Mouse (Mus musculus): Measurements from ENCODE around the gene Polr1a. TPM values are rescaled to one million over a fixed set of nuclear protein-coding genes. Genes with fewer than 3 reads are reported as not detected.

The Polr1a gene
- polyA plus RNA-seq, 2 experiments = 9.4 to 10.6 TPM

DNA sequence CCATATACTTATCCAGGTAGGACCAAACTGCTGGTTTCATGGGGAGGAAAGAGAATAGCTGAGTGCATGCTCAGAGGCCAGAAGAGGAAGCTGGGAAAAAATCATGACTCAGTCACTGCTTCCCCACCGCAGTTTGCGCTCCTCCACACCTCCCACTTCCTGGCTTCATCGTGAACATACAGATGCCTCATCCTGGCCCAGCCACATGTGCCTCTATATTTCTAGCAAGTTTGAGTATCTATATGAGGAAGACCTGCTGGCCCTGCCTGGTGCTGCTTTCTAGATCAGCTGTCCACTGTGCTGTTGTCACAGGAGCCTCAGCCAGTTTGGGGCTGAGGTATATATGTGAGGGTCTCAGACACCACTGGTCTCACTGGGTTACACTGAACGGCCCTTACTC is 72.6 kb downstream of the Polr1a start:
- Histone ChIP-seq H3K36me3 (replicated peaks; ENCODE audit: control insufficient read depth, insufficient read depth, low read depth) (peaks cover 3% of the 10 kb centered on the region), H3K27ac (no peak overlapping the region), H3K4me1 (replicated peaks; ENCODE audit: control insufficient read depth in 2 of 2, insufficient read depth in 2 of 2, low read length in 1 of 2) (peaks cover 0 to 15% of the 10 kb centered on the region in 2 experiments; a peak in 2 of 4 replicates), H3K27me3 (ENCODE audit: control insufficient read depth, insufficient read depth, low read length) (no peaks in the 10 kb centered on the region), H3K4me2 (ENCODE audit: low read depth) (no peak overlapping the region), H3K9me3 (ENCODE audit: control insufficient read depth, low read length) (no peaks in the 10 kb centered on the region), H3K4me3 (ENCODE audit: insufficient read depth in 1 of 2, low read depth in 2 of 2, low read length in 2 of 2) (no peak overlapping the region), H3K9ac (replicated peaks) (no peak overlapping the region)
- 38% methylated on average over 4 of the region's 4 CpGs for WGBS (ENCODE audit: insufficient replicate concordance)
- TF ChIP-seq EP300 (IDR thresholded peaks at IDR 0.05; ENCODE audit: low read depth) = no peak
- no peak for TF ChIP-seq CTCF (IDR thresholded peaks at IDR 0.05; ENCODE audit: low read depth)
- no peak for ATAC-seq (ENCODE audit: insufficient read depth)
- DNase-seq (ENCODE audit: low read depth in 3 of 3, low spot score in 3 of 3) = no peak

DNA sequence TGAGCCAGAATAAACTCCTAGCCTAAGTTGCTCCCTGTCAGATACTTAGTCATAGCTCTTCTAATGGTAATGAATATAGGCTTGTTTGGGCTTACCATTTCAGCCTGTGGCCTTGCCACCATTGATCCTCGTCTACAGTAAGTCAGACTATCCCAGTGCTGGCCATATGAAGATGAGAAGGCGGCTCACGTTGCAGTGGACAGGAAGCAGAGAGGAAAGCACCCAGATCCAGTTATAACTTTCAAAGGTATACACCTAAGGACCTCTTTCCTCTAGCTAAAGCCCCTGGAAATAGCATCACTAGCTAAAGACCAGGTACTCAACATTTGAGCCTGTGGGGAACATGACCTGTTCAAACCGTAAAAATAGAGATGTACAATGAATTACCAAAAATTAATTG is 77.1 kb downstream of the Polr1a start:
- no peaks in the 10 kb centered on the region for H3K36me3 ChIP-seq (replicated peaks; ENCODE audit: control insufficient read depth, insufficient read depth, low read depth)
- H3K27me3 ChIP-seq (ENCODE audit: control insufficient read depth, insufficient read depth, low read length) = no peaks in the 10 kb centered on the region
- no peaks in the 10 kb centered on the region for H3K9me3 ChIP-seq (ENCODE audit: control insufficient read depth, low read length)
- no peak for ATAC-seq (ENCODE audit: insufficient read depth)
- DNase-seq (ENCODE audit: low read depth in 3 of 3, low spot score in 3 of 3) = no peak
- no peak overlapping the region for H3K4me2 ChIP-seq (ENCODE audit: low read depth)
- H3K4me3 ChIP-seq (ENCODE audit: insufficient read depth in 1 of 2, low read depth in 2 of 2, low read length in 2 of 2) = no peak overlapping the region
- no peak overlapping the region for H3K9ac ChIP-seq (replicated peaks)
- H3K27ac ChIP-seq = no peak overlapping the region
- peaks cover 0 to 13% of the 10 kb centered on the region in 2 experiments; a peak in 2 of 4 replicates for H3K4me1 ChIP-seq (replicated peaks; ENCODE audit: control insufficient read depth in 2 of 2, insufficient read depth in 2 of 2, low read length in 1 of 2)
- WGBS (ENCODE audit: insufficient replicate concordance) = 64% methylated on average over 4 of the region's 4 CpGs
- TF ChIP-seq EP300 (IDR thresholded peaks at IDR 0.05; ENCODE audit: low read depth) (no peak), CTCF (IDR thresholded peaks at IDR 0.05; ENCODE audit: low read depth) (no peak)

DNA sequence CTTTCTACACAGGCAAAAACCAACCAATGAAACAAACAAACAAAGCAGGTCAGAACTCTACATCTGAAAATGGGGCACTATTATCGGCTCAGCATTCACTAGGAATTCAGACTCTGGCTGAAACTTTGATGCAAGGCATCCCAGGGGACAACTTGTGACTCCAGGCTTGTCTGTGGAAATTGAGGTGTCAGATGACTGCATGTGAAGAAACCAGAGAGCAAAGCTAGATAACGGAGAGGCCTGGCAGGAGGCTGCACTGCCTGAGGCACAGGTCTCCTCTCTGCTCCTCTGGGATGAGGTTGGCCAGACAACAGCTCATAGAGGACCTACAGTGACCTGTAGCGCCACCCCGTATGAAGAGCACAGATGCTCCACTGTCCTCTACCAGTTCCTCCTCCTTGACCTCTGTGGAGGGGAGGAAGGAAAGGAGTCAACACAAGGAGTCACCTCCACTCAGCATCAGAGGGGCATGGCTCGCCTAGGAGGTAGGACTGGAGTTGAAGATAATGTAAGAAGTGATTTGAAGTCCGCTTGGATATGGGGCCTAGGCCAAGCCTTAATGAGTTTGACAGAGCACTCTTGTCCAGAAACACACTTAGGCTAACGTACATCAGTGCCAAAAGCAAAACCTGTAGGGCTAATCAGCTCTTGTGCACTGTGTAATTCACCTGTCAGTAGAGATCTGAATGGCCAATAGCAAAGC is 78.8 kb downstream of the Polr1a start:
- ATAC-seq (ENCODE audit: insufficient read depth) = no peak
- H3K9me3 ChIP-seq (ENCODE audit: control insufficient read depth, low read length) = no peaks in the 10 kb centered on the region
- 59% methylated on average over 7 of the region's 7 CpGs for WGBS (ENCODE audit: insufficient replicate concordance)
- H3K4me2 ChIP-seq (ENCODE audit: low read depth) = no peak overlapping the region
- H3K27me3 ChIP-seq (ENCODE audit: control insufficient read depth, insufficient read depth, low read length) = no peaks in the 10 kb centered on the region
- no peak overlapping the region for H3K9ac ChIP-seq (replicated peaks)
- H3K36me3 ChIP-seq (replicated peaks; ENCODE audit: control insufficient read depth, insufficient read depth, low read depth) = no peaks in the 10 kb centered on the region
- no peak for DNase-seq (ENCODE audit: low read depth in 3 of 3, low spot score in 3 of 3)
- H3K4me1 ChIP-seq (replicated peaks; ENCODE audit: control insufficient read depth in 2 of 2, insufficient read depth in 2 of 2, low read length in 1 of 2) = peaks cover 0 to 7% of the 10 kb centered on the region in 2 experiments; a peak in 1 of 4 replicates
- no peak overlapping the region for H3K4me3 ChIP-seq (ENCODE audit: insufficient read depth in 1 of 2, low read depth in 2 of 2, low read length in 2 of 2)
- H3K27ac ChIP-seq = no peak overlapping the region
- TF ChIP-seq EP300 (IDR thresholded peaks at IDR 0.05; ENCODE audit: low read depth) (no peak), CTCF (IDR thresholded peaks at IDR 0.05; ENCODE audit: low read depth) (no peak)

DNA sequence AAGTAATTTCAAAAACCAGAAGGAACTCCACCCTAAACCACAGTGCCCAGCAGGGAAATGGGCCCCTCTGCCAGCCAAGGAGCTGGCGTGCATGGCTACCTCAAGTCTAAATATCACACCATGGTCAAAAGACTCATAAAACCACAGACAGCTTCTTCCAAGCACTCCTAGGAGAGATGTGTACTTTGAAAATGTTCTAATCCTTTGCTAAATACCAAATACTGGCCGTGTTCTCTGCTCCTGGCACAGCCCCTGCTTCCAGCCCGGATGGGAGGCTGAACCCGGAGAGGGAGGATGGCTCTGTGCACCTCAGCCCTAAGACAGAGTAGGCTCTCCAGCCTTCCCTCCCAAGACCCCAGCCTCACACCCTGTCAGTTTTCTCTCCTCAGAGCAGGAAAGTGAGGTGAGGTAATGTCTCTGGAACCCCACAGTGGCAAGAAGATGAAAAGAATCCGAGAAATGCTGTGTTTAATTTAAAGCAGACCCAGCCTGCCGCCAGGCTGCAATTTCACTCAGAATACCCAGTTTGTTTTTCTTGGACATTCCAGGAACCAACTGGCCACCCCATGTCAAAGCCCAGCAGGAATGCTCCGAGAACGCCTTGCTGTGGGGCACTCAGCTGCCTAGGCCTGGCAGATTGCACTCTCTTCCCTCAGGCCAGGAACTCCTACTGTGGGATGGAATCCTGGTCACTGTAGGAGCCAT is 80.9 kb downstream of the Polr1a start:
- Histone ChIP-seq H3K4me2 (ENCODE audit: low read depth) (no peak overlapping the region), H3K27ac (no peak overlapping the region), H3K27me3 (ENCODE audit: control insufficient read depth, insufficient read depth, low read length) (no peaks in the 10 kb centered on the region), H3K4me1 (replicated peaks; ENCODE audit: control insufficient read depth in 2 of 2, insufficient read depth in 2 of 2, low read length in 1 of 2) (peaks cover 0 to 7% of the 10 kb centered on the region in 2 experiments; a peak in 1 of 4 replicates), H3K9ac (replicated peaks) (no peak overlapping the region), H3K36me3 (replicated peaks; ENCODE audit: control insufficient read depth, insufficient read depth, low read depth) (no peaks in the 10 kb centered on the region), H3K4me3 (ENCODE audit: insufficient read depth in 1 of 2, low read depth in 2 of 2, low read length in 2 of 2) (no peak overlapping the region), H3K9me3 (ENCODE audit: control insufficient read depth, low read length) (no peaks in the 10 kb centered on the region)
- WGBS (ENCODE audit: insufficient replicate concordance) = 47% methylated on average over 8 of the region's 8 CpGs
- DNase-seq (ENCODE audit: low read depth in 3 of 3, low spot score in 3 of 3) (no peak), ATAC-seq (ENCODE audit: insufficient read depth) (no peak)
- TF ChIP-seq EP300 (IDR thresholded peaks at IDR 0.05; ENCODE audit: low read depth) (no peak), CTCF (IDR thresholded peaks at IDR 0.05; ENCODE audit: low read depth) (no peak)

DNA sequence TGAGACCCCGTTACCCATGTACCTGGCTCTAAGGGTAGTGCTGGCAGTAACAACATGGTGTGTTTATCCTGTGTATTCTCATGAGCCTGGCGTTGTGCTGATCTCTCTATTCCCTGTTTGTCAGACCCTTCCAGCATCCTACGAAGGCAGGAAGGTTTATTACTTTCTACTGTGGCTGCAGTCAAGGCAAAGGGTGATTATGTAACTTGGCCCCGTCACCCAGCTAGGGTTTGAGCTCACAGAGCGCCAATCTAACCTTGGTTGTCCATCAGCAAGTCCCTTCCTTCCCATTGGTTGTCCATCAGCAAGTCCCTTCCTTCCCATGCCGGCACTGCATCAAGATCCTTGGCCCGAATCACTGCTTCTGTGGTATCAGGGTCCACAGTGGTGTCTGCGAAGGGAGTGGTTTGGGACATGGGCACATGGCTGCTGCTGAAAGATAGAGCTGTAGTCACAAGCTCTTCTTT is 81.6 kb downstream of the Polr1a start:
- Histone ChIP-seq H3K9ac (replicated peaks) (no peak overlapping the region), H3K4me3 (ENCODE audit: insufficient read depth in 1 of 2, low read depth in 2 of 2, low read length in 2 of 2) (no peak overlapping the region), H3K27ac (no peak overlapping the region), H3K36me3 (replicated peaks; ENCODE audit: control insufficient read depth, insufficient read depth, low read depth) (no peaks in the 10 kb centered on the region), H3K9me3 (ENCODE audit: control insufficient read depth, low read length) (no peaks in the 10 kb centered on the region), H3K4me2 (ENCODE audit: low read depth) (no peak overlapping the region), H3K27me3 (ENCODE audit: control insufficient read depth, insufficient read depth, low read length) (no peaks in the 10 kb centered on the region), H3K4me1 (replicated peaks; ENCODE audit: control insufficient read depth in 2 of 2, insufficient read depth in 2 of 2, low read length in 1 of 2) (peaks cover 0 to 7% of the 10 kb centered on the region in 2 experiments; a peak in 1 of 4 replicates)
- DNase-seq (ENCODE audit: low read depth in 3 of 3, low spot score in 3 of 3) (no peak), ATAC-seq (ENCODE audit: insufficient read depth) (no peak)
- WGBS (ENCODE audit: insufficient replicate concordance) = 50% methylated on average over 8 of the region's 8 CpGs
- no peak for TF ChIP-seq CTCF (IDR thresholded peaks at IDR 0.05; ENCODE audit: low read depth)
- no peak for TF ChIP-seq EP300 (IDR thresholded peaks at IDR 0.05; ENCODE audit: low read depth)
